Mouse (Mus musculus): ENCODE measurements at regions not wholly inside any gene's neighbourhood (a gene's known extent, or its start where the extent isn't known, plus 50 kb on each side); places are given as distances from the start of the nearest gene placed in this dataset.
A peak's percentile ranks its signal among the peaks of the same experiment; 100 is the strongest.

GRCm38 (mm10) chr10:109607121-109607520, 596.3 kb upstream of the Syt1 start:
- H3K9me3 ChIP-seq = no peaks in the 10 kb centered on the region
- no peak overlapping the region for H3K9ac ChIP-seq
- 79% methylated on average over 5 of the region's 5 CpGs for WGBS
- ATAC-seq (ENCODE audit: low FRiP score) = no peak
- no peaks in the 10 kb centered on the region for H3K36me3 ChIP-seq (replicated peaks)
- H3K27ac ChIP-seq = no peak overlapping the region
- H3K4me2 ChIP-seq = no peak overlapping the region
- no peak overlapping the region for H3K4me3 ChIP-seq (replicated peaks)
- H3K27me3 ChIP-seq = no peaks in the 10 kb centered on the region
- H3K4me1 ChIP-seq = no peaks in the 10 kb centered on the region

- H3K4me3 ChIP-seq (replicated peaks) = no peak overlapping the region
- H3K27ac ChIP-seq = no peak overlapping the region
- no peak overlapping the region for H3K4me2 ChIP-seq
- H3K27me3 ChIP-seq = no peaks in the 10 kb centered on the region
- 91% methylated on average over 3 of the region's 3 CpGs for WGBS
- no peaks in the 10 kb centered on the region for H3K4me1 ChIP-seq
- no peak overlapping the region for H3K9ac ChIP-seq
- H3K36me3 ChIP-seq (replicated peaks) = no peaks in the 10 kb centered on the region
- no peaks in the 10 kb centered on the region for H3K9me3 ChIP-seq
- ATAC-seq (ENCODE audit: low FRiP score) = no peak
These were observed 592.5 kb upstream of the Syt1 start for GRCm38 (mm10) chr10:109603241-109603640.

GRCm38 (mm10) chr10:109598604-109599003, 587.8 kb upstream of the Syt1 start:
- Histone ChIP-seq H3K36me3 (replicated peaks) (no peaks in the 10 kb centered on the region), H3K9me3 (no peaks in the 10 kb centered on the region), H3K9ac (no peak overlapping the region), H3K4me2 (no peak overlapping the region), H3K27ac (no peak overlapping the region), H3K4me1 (no peaks in the 10 kb centered on the region), H3K27me3 (no peaks in the 10 kb centered on the region), H3K4me3 (replicated peaks) (no peak overlapping the region)
- ATAC-seq (ENCODE audit: low FRiP score) = no peak
- WGBS = 27% methylated on average over 3 of the region's 3 CpGs

GRCm38 (mm10) chr10:109573200-109573599, 562.4 kb upstream of the Syt1 start:
- H3K4me3 ChIP-seq (replicated peaks) = no peak overlapping the region
- H3K27me3 ChIP-seq = no peaks in the 10 kb centered on the region
- H3K36me3 ChIP-seq (replicated peaks) = no peaks in the 10 kb centered on the region
- 93% methylated on average over 4 of the region's 4 CpGs for WGBS
- no peaks in the 10 kb centered on the region for H3K9me3 ChIP-seq
- H3K4me1 ChIP-seq = no peaks in the 10 kb centered on the region
- H3K27ac ChIP-seq = no peak overlapping the region
- H3K9ac ChIP-seq = no peak overlapping the region
- H3K4me2 ChIP-seq = no peak overlapping the region
- no peak for ATAC-seq (ENCODE audit: low FRiP score)

GRCm38 (mm10) chr10:109569798-109570197, 559.0 kb upstream of the Syt1 start:
- H3K4me1 ChIP-seq = no peaks in the 10 kb centered on the region
- no peaks in the 10 kb centered on the region for H3K27me3 ChIP-seq
- no peak overlapping the region for H3K4me2 ChIP-seq
- WGBS = 89% methylated on average over 2 of the region's 2 CpGs
- ATAC-seq (ENCODE audit: low FRiP score) = no peak
- H3K27ac ChIP-seq = no peak overlapping the region
- no peaks in the 10 kb centered on the region for H3K9me3 ChIP-seq
- H3K36me3 ChIP-seq (replicated peaks) = no peaks in the 10 kb centered on the region
- no peak overlapping the region for H3K9ac ChIP-seq
- H3K4me3 ChIP-seq (replicated peaks) = no peak overlapping the region

GRCm38 (mm10) chr10:109566675-109567074, 555.9 kb upstream of the Syt1 start:
- ATAC-seq (ENCODE audit: low FRiP score) = no peak
- no peaks in the 10 kb centered on the region for H3K27me3 ChIP-seq
- H3K9ac ChIP-seq = no peak overlapping the region
- no peaks in the 10 kb centered on the region for H3K4me1 ChIP-seq
- H3K4me2 ChIP-seq = no peak overlapping the region
- no peaks in the 10 kb centered on the region for H3K9me3 ChIP-seq
- WGBS = 82% methylated on average over 2 of the region's 2 CpGs
- no peak overlapping the region for H3K27ac ChIP-seq
- H3K4me3 ChIP-seq (replicated peaks) = no peak overlapping the region
- no peaks in the 10 kb centered on the region for H3K36me3 ChIP-seq (replicated peaks)

- Histone ChIP-seq H3K9me3 (no peaks in the 10 kb centered on the region), H3K4me1 (no peaks in the 10 kb centered on the region; the same call in 1 of the 2 replicates), H3K4me3 (replicated peaks) (no peak overlapping the region), H3K27me3 (no peaks in the 10 kb centered on the region), H3K27ac (no peak overlapping the region), H3K36me3 (replicated peaks) (no peaks in the 10 kb centered on the region), H3K4me2 (no peak overlapping the region), H3K9ac (no peak overlapping the region)
- no peak for ATAC-seq (ENCODE audit: low FRiP score)
- 50% methylated on average over 2 of the region's 2 CpGs for WGBS
These were observed 550.9 kb upstream of the Syt1 start for GRCm38 (mm10) chr10:109561638-109562037.

GRCm38 (mm10) chr10:109561094-109561493, 550.3 kb upstream of the Syt1 start:
- Histone ChIP-seq H3K27me3 (no peaks in the 10 kb centered on the region), H3K9ac (no peak overlapping the region), H3K27ac (no peak overlapping the region), H3K4me2 (no peak overlapping the region), H3K4me3 (replicated peaks) (no peak overlapping the region), H3K36me3 (replicated peaks) (no peaks in the 10 kb centered on the region), H3K4me1 (no peaks in the 10 kb centered on the region; the same call in 1 of the 2 replicates), H3K9me3 (no peaks in the 10 kb centered on the region)
- WGBS = 4% methylated on average over 1 of the region's 1 CpGs
- no peak for ATAC-seq (ENCODE audit: low FRiP score)

GRCm38 (mm10) chr10:109543301-109543700, 532.5 kb upstream of the Syt1 start:
- H3K9me3 ChIP-seq = no peaks in the 10 kb centered on the region
- H3K9ac ChIP-seq = no peak overlapping the region
- no peaks in the 10 kb centered on the region for H3K27me3 ChIP-seq
- H3K4me2 ChIP-seq = no peak overlapping the region
- H3K27ac ChIP-seq = no peak overlapping the region
- no peaks in the 10 kb centered on the region for H3K36me3 ChIP-seq (replicated peaks)
- H3K4me3 ChIP-seq (replicated peaks) = no peak overlapping the region
- no peak for ATAC-seq (ENCODE audit: low FRiP score)
- WGBS = 83% methylated on average over 1 of the region's 1 CpGs
- H3K4me1 ChIP-seq = no peaks in the 10 kb centered on the region

GRCm38 (mm10) chr10:109540229-109540628, 529.4 kb upstream of the Syt1 start:
- WGBS = 93% methylated on average over 2 of the region's 2 CpGs
- no peak overlapping the region for H3K9ac ChIP-seq
- no peaks in the 10 kb centered on the region for H3K4me1 ChIP-seq
- ATAC-seq (ENCODE audit: low FRiP score) = no peak
- H3K4me2 ChIP-seq = no peak overlapping the region
- H3K36me3 ChIP-seq (replicated peaks) = no peaks in the 10 kb centered on the region
- no peaks in the 10 kb centered on the region for H3K27me3 ChIP-seq
- H3K4me3 ChIP-seq (replicated peaks) = no peak overlapping the region
- no peak overlapping the region for H3K27ac ChIP-seq
- no peaks in the 10 kb centered on the region for H3K9me3 ChIP-seq

- no peak overlapping the region for H3K27ac ChIP-seq
- 88% methylated on average over 2 of the region's 2 CpGs for WGBS
- no peaks in the 10 kb centered on the region for H3K36me3 ChIP-seq (replicated peaks)
- H3K4me1 ChIP-seq = no peaks in the 10 kb centered on the region
- no peaks in the 10 kb centered on the region for H3K27me3 ChIP-seq
- ATAC-seq (ENCODE audit: low FRiP score) = no peak
- H3K9me3 ChIP-seq = no peaks in the 10 kb centered on the region
- H3K9ac ChIP-seq = no peak overlapping the region
- H3K4me3 ChIP-seq (replicated peaks) = no peak overlapping the region
- H3K4me2 ChIP-seq = no peak overlapping the region
These were observed 517.3 kb upstream of the Syt1 start for GRCm38 (mm10) chr10:109528096-109528495.

GRCm38 (mm10) chr10:109521681-109522080, 510.9 kb upstream of the Syt1 start:
- Histone ChIP-seq H3K9ac (no peak overlapping the region), H3K36me3 (replicated peaks) (no peaks in the 10 kb centered on the region), H3K27me3 (no peaks in the 10 kb centered on the region), H3K4me3 (replicated peaks) (no peak overlapping the region), H3K4me2 (no peak overlapping the region), H3K4me1 (no peaks in the 10 kb centered on the region), H3K27ac (no peak overlapping the region), H3K9me3 (no peaks in the 10 kb centered on the region)
- WGBS = 15% methylated on average over 2 of the region's 2 CpGs
- no peak for ATAC-seq (ENCODE audit: low FRiP score)

- no peak overlapping the region for H3K9ac ChIP-seq
- H3K36me3 ChIP-seq (replicated peaks) = no peaks in the 10 kb centered on the region
- H3K4me1 ChIP-seq = no peaks in the 10 kb centered on the region
- no peaks in the 10 kb centered on the region for H3K9me3 ChIP-seq
- no peak overlapping the region for H3K4me3 ChIP-seq (replicated peaks)
- no peak overlapping the region for H3K27ac ChIP-seq
- no peaks in the 10 kb centered on the region for H3K27me3 ChIP-seq
- 91% methylated on average over 1 of the region's 1 CpGs for WGBS
- ATAC-seq (ENCODE audit: low FRiP score) = no peak
- no peak overlapping the region for H3K4me2 ChIP-seq
These were observed 506.9 kb upstream of the Syt1 start for GRCm38 (mm10) chr10:109517664-109518063.

GRCm38 (mm10) chr10:109515225-109515624, 504.4 kb upstream of the Syt1 start:
- no peaks in the 10 kb centered on the region for H3K36me3 ChIP-seq (replicated peaks)
- no peaks in the 10 kb centered on the region for H3K27me3 ChIP-seq
- H3K4me3 ChIP-seq (replicated peaks) = no peak overlapping the region
- ATAC-seq (ENCODE audit: low FRiP score) = 0 out of 2 replicates have a peak, but pooled peaks have one; percentile 30
- H3K4me2 ChIP-seq = no peak overlapping the region
- 93% methylated on average over 3 of the region's 3 CpGs for WGBS
- no peaks in the 10 kb centered on the region for H3K4me1 ChIP-seq
- no peaks in the 10 kb centered on the region for H3K9me3 ChIP-seq
- H3K9ac ChIP-seq = no peak overlapping the region
- H3K27ac ChIP-seq = no peak overlapping the region
